Mouse (Mus musculus): ENCODE data around the gene Slc39a7.

Slc39a7 gene

GRCm38 (mm10) chr17:34031465-34032173, at the start of gene Slc39a7, which contains the start of gene Rxrb:
Gene Slc39a7 (minus strand): TSS chr17:34031682.
Gene Rxrb (plus strand): TSS chr17:34031812.
- DNase-seq, result peak; percentile 99

- DNase-seq, result no peak
Observed at GRCm38 (mm10) chr17:34079621-34080020, 48.1 kb upstream of the Slc39a7 start.

GRCm38 (mm10) chr17:34079002-34079401, 47.5 kb upstream of the Slc39a7 start:
- DNase-seq, result no peak

GRCm38 (mm10) chr17:34078148-34078547, 46.7 kb upstream of the Slc39a7 start:
- DNase-seq, result no peak

- peak; percentile 48 to 66 for DNase-seq
Observed at GRCm38 (mm10) chr17:34077549-34077948, 46.1 kb upstream of the Slc39a7 start.

- DNase-seq, result peak; percentile 64 to 78
Observed at GRCm38 (mm10) chr17:34075271-34075670, 43.8 kb upstream of the Slc39a7 start.

- no peak for DNase-seq
Observed at GRCm38 (mm10) chr17:34072091-34072490, 40.6 kb upstream of the Slc39a7 start.

- no peak for DNase-seq
Observed at GRCm38 (mm10) chr17:34068864-34069263, 37.4 kb upstream of the Slc39a7 start.

GRCm38 (mm10) chr17:34057224-34057623, 25.7 kb upstream of the Slc39a7 start:
- no peak for DNase-seq

GRCm38 (mm10) chr17:34047404-34048050, 16.0 kb upstream of the Slc39a7 start:
- no peak for DNase-seq

GRCm38 (mm10) chr17:34045941-34046340, 14.5 kb upstream of the Slc39a7 start:
- DNase-seq, result no peak

- DNase-seq, result peak in 1 of 2 experiments; percentile 11
Observed at GRCm38 (mm10) chr17:34039562-34040450, 8.3 kb upstream of the Slc39a7 start.

GRCm38 (mm10) chr17:34038878-34039561, 7.5 kb upstream of the Slc39a7 start, which contains the start of gene Col11a2:
Gene Col11a2 (plus strand): TSS chr17:34039437.
- DNase-seq, result peak in 1 of 2 experiments; percentile 25

- DNase-seq, result peak in 1 of 2 experiments; percentile 27
Observed at GRCm38 (mm10) chr17:34038440-34038839, 7.0 kb upstream of the Slc39a7 start.

GRCm38 (mm10) chr17:34037241-34037640, 5.8 kb upstream of the Slc39a7 start:
- DNase-seq, result peak in 1 of 2 experiments; percentile 14

GRCm38 (mm10) chr17:34036647-34037046, 5.2 kb upstream of the Slc39a7 start:
- DNase-seq, result peak in 1 of 2 experiments; percentile 24

GRCm38 (mm10) chr17:34035517-34035916, 4.0 kb upstream of the Slc39a7 start:
- DNase-seq, result peak in 1 of 2 experiments; percentile 13

GRCm38 (mm10) chr17:34034064-34034463, 2.6 kb upstream of the Slc39a7 start:
- peak; percentile 74 for DNase-seq

- DNase-seq, result peak in 1 of 2 experiments; percentile 44
Observed at GRCm38 (mm10) chr17:34033441-34033840, 2.0 kb upstream of the Slc39a7 start.

- DNase-seq, result peak in 1 of 2 experiments; percentile 64
Observed at GRCm38 (mm10) chr17:34032806-34033205, 1.3 kb upstream of the Slc39a7 start.

- peak; percentile 82 to 86 for DNase-seq
Observed at GRCm38 (mm10) chr17:34032174-34032632, 721 bp upstream of the Slc39a7 start.

- peak; percentile 16 to 66 for DNase-seq
Observed at GRCm38 (mm10) chr17:34030861-34031326, 588 bp downstream of the Slc39a7 start.

All from thymus, postnatal 36 days (tissue).